Mouse (Mus musculus): Measurements from ENCODE around the gene 4933434E20Rik. TPM values are rescaled to one million over a fixed set of nuclear protein-coding genes. Genes with fewer than 3 reads are reported as not detected.
A peak's percentile ranks its signal among the peaks of the same experiment; 100 is the strongest.

4933434E20Rik gene
- total RNA-seq, 2 experiments from 2014 or later, result 91.4 to 93.6 TPM

Small RNAs within 50 kb of the gene (microRNA-seq; reads per million reads assigned to microRNA genes)
- gene Mir190b (6.9 reads per million, percentile 24 among the genes with 10 or more reads in this experiment), gene Mir7669 (1.3 reads per million)

Other genes starting within 250 kb of the 4933434E20Rik start
- gene She, start 220.3 kb upstream of the 4933434E20Rik start, total RNA-seq (2021), result 1 to 10 TPM; 2.9 to 4.0 TPM
- 1 to 10 TPM; 3.7 to 4.8 TPM for gene Il6ra, start 138.4 kb upstream of the 4933434E20Rik start, total RNA-seq (2021)
- gene Atp8b2, start 88.1 kb upstream of the 4933434E20Rik start, total RNA-seq (2021), result 100 to 1,000 TPM; 108 to 115 TPM
- gene Hax1, start 52.9 kb upstream of the 4933434E20Rik start, total RNA-seq (2021), result 10 to 100 TPM; 79.4 to 87.6 TPM
- gene Ubap2l, start 992 bp downstream of the 4933434E20Rik start, total RNA-seq (2021), result 100 to 1,000 TPM; 165 to 202 TPM
- gene Tpm3, start 21.0 kb downstream of the 4933434E20Rik start, total RNA-seq (2021), result 100 to 1,000 TPM; 178 to 184 TPM
- gene Nup210l, start 52.5 kb downstream of the 4933434E20Rik start, total RNA-seq (2021), result under 1 TPM; 0.32 to 0.43 TPM
- gene Rps27, start 162.0 kb downstream of the 4933434E20Rik start, total RNA-seq (2021), result 100 to 1,000 TPM; 834 to 845 TPM
- gene Rab13, start 162.1 kb downstream of the 4933434E20Rik start, total RNA-seq (2021), result 1 to 10 TPM; 5.7 to 6.5 TPM
- 10 to 100 TPM; 45.0 to 45.3 TPM for gene Jtb, start 180.0 kb downstream of the 4933434E20Rik start, total RNA-seq (2021)
- not detected for gene Creb3l4, start 191.9 kb downstream of the 4933434E20Rik start, total RNA-seq (2021)
- gene Slc39a1, start 196.5 kb downstream of the 4933434E20Rik start, total RNA-seq (2021), result 10 to 100 TPM; 45.8 to 51.9 TPM
- gene Crtc2, start 202.5 kb downstream of the 4933434E20Rik start, total RNA-seq (2021), result 10 to 100 TPM; 34.1 to 38.1 TPM
- gene Dennd4b, start 213.5 kb downstream of the 4933434E20Rik start, total RNA-seq (2021), result 10 to 100 TPM; 34.8 to 39.8 TPM
- 10 to 100 TPM; 85.1 to 97.8 TPM for gene Gatad2b, start 241.5 kb downstream of the 4933434E20Rik start, total RNA-seq (2021)

Measured in left cerebral cortex, postnatal 36 days (tissue).